Mouse (Mus musculus) thymus, adult 2 months (tissue): ENCODE measurements around the gene Zfyve21. TPM values are rescaled to one million over a fixed set of nuclear protein-coding genes. Genes with fewer than 3 reads are reported as not detected.

Experiments
- DNase-seq: peaks from one replicate; pipeline ENCODE4 v3.0.0; 2021
- H3K27ac ChIP-seq: fragments of 200-500 bp; 2 replicates; pipeline ENCODE4 v1.5.1; 2012; ENCODE audit warnings: low read length, control low read depth; ENCODE audit not compliant: control insufficient read depth, insufficient read depth
- H3K27me3 ChIP-seq: fragments of 200-500 bp; 2 replicates; pipeline ENCODE4 v1.6.1; 2012; ENCODE audit warnings: mild to moderate bottlenecking, low read length, moderate library complexity, mixed read lengths; ENCODE audit not compliant: control insufficient read depth, insufficient read depth
- H3K36me3 ChIP-seq: fragments of 200-500 bp; 2 replicates; pipeline ENCODE4 v1.6.1; 2012; ENCODE audit warnings: mild to moderate bottlenecking, low read length, moderate library complexity; ENCODE audit not compliant: control insufficient read depth, insufficient read depth
- H3K4me1 ChIP-seq: fragments of 200-500 bp; replicated peaks from 2 replicates; pipeline ENCODE4 v1.6.1; 2012; ENCODE audit warnings: low read length; ENCODE audit not compliant: control insufficient read depth, insufficient read depth
- H3K4me3 ChIP-seq: fragments of 200-500 bp; 2 replicates; pipeline ENCODE4 v1.5.1; 2012; ENCODE audit warnings: mild to moderate bottlenecking, low read length, control low read depth, moderate library complexity; ENCODE audit not compliant: control insufficient read depth, insufficient read depth
- CTCF ChIP-seq: fragments of 200-500 bp; IDR thresholded peaks from 2 replicates; pipeline ENCODE4 v1.5.1; 2012; ENCODE audit warnings: mild to moderate bottlenecking, control low read depth, low read length, moderate library complexity, borderline replicate concordance; ENCODE audit not compliant: control insufficient read depth, poor library complexity, insufficient read depth; ENCODE audit errors: extremely low read depth
- POLR2A ChIP-seq: fragments of 200-500 bp; IDR thresholded peaks from 2 replicates; pipeline ENCODE4 v1.6.1; 2012; ENCODE audit warnings: mild to moderate bottlenecking, low read length, control low read depth, moderate library complexity; ENCODE audit not compliant: control insufficient read depth, poor library complexity, insufficient read depth; ENCODE audit errors: extremely low read depth
- WGBS: fragments of 180-500 bp; shearing (Covaris S2); methylation state at CpG from one replicate; pipeline ENCODE4 v1.1.7; 2018; 5-methylcytosine and 5-hydroxymethylcytosine counted together
- polyA plus RNA-seq: library from polyadenylated mRNA; depleted of rRNA; stranded (reverse); fragments of >200 nt; gene quantifications from 2 replicates; pipeline ENCODE4 v1.2.3, GENCODE M21; 2012

Gene Zfyve21
- polyA plus RNA-seq, 1 experiment, result 46.4 TPM

DNA sequence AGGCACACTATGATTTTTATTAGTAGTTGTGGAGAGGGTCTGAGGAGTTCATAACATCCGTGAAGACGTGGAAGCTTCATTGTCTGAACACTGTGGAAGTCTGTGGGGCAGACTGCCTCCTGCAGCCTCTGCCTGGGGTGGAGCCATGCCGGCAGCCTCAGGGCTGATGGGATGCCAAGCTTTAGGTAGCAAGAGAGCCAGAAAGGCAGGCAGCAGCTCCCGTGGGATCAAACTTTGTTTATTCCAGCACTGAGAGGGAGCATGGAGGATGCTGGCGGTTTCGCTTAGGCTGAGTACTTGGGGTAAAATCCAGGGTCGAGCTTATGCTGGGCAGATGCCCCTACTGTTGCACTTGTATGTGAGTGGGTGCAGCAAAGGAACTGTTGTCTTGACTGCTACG lies 16.7 kb upstream of the Zfyve21 start:
- Histone ChIP-seq H3K27ac (no peak overlapping the region), H3K27me3 (no peaks in the 10 kb centered on the region), H3K36me3 (peaks cover 10% of the 10 kb centered on the region; the same call in 1 of the 2 replicates), H3K4me3 (no peak overlapping the region), H3K4me1 (no peaks in the 10 kb centered on the region)
- no peak for TF ChIP-seq CTCF
- TF ChIP-seq POLR2A, result no peak
- 92% methylated on average over 8 of the region's 8 CpGs for WGBS
- DNase-seq, result no peak

DNA sequence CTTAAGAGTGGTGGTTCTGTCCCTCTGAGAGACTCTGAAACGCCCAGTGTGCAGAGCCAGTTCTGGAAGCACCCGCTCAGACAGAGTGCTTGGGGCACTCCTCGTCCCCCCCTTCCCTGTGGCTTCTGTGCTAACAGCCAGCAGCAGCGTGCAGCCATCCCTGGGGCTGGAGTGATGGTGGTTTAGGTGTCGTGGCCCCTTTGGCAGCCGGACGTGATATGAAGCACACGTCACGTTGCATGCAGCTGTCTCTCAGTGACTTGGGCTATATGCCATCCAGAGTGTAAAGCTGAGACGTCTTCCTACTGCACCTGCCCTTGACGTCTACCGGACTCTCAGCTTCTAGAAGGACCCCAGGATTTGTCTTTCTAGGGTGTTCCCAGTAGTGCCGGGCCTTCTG lies 15.5 kb upstream of the Zfyve21 start:
- no peak for DNase-seq
- WGBS, result 96% methylated on average over 13 of the region's 13 CpGs
- Histone ChIP-seq H3K27me3 (no peaks in the 10 kb centered on the region), H3K4me1 (no peaks in the 10 kb centered on the region), H3K4me3 (no peak overlapping the region), H3K36me3 (peaks cover 4% of the 10 kb centered on the region; the same call in 1 of the 2 replicates), H3K27ac (no peak overlapping the region)
- TF ChIP-seq POLR2A (no peak), CTCF (no peak)

DNA sequence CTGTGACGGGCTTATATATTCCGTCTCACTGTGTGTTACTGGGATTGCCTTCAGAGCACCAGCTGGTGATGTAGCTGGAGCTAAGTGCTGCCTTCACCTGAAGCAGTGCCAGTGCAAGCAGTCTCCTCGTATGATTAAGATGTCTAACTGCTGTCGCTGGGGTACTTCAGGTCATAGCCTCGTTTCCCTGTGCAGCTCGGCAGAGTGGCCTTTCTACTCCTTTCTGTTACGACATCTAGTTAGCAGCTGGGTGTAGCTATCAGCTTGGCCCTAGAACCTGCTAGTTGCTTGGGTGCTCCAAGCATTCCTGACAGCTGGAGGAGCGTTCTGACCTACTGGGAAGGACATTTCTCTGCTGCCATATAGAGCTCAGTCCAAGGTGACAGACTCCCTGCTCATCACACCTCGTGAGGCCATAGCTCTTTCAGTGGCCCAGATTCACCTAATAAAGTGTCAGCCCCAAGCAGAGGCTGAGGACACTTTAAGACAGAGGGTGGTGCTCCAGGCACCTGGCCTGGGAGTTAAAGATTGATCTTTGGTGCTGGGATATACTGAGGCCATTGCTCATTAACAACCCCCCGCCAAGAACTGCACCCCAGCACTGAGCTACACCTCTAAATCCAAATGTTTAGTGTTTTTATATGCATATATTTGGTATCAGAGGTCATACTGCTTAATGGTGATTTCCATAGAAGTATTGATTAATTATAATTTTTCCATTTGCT lies 13.3 kb upstream of the Zfyve21 start:
- Histone ChIP-seq H3K4me3 (no peak overlapping the region), H3K27me3 (no peaks in the 10 kb centered on the region), H3K36me3 (peaks cover 6% of the 10 kb centered on the region), H3K27ac (no peak overlapping the region), H3K4me1 (no peaks in the 10 kb centered on the region)
- DNase-seq, result no peak
- 93% methylated on average over 10 of the region's 10 CpGs for WGBS
- no peak for TF ChIP-seq CTCF
- TF ChIP-seq POLR2A, result no peak

DNA sequence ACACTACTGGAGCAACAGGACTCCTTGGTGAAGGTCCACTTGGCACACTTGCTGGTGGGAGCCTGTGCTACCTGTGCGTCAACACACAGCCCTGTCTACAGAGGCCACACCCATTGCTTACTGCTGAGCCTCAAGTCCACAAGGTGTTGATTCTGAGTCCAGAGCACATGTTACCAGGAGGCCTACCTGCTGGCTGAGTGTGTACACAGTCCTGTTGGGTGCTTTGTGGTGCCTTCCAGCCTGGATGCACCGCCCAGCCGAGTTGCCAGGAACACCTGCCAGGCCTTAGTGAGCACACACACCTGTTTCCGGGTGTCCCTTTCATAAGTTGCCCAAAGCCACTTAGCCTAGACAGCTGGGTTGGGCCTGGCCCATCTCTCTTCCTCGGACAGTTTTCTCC lies 10.4 kb upstream of the Zfyve21 start:
- no peak for TF ChIP-seq CTCF
- no peak for TF ChIP-seq POLR2A

DNA sequence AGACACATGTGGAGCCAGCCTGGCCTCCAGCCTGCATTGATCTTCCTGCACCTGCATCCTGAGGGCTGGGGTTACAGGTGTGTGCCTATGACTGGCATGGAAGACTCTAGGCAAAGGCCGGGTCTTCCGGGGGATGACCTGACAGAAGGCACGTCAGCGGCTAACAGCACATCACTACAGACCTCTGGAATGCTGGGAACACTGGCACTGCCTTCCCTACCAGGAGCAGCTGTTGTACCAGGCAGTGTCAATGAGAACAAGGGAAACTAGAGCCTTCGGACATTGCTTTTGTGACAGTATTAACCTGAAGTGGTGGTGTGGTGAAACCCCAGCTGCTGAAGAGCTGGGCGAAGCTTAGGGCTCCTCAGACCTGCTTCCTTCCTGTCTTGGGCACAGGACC lies 5.2 kb upstream of the Zfyve21 start:
- TF ChIP-seq CTCF, result no peak
- no peak for TF ChIP-seq POLR2A

More for the DNA sequence above, 10.4 kb upstream of the Zfyve21 start:
- no peak overlapping the region for H3K4me3 ChIP-seq
- no peaks in the 10 kb centered on the region for H3K4me1 ChIP-seq
- H3K27ac ChIP-seq, result no peak overlapping the region
- WGBS, result 90% methylated on average over 5 of the region's 5 CpGs
- H3K36me3 ChIP-seq, result peaks cover 25% of the 10 kb centered on the region
- no peaks in the 10 kb centered on the region for H3K27me3 ChIP-seq
- DNase-seq, result no peak

DNA sequence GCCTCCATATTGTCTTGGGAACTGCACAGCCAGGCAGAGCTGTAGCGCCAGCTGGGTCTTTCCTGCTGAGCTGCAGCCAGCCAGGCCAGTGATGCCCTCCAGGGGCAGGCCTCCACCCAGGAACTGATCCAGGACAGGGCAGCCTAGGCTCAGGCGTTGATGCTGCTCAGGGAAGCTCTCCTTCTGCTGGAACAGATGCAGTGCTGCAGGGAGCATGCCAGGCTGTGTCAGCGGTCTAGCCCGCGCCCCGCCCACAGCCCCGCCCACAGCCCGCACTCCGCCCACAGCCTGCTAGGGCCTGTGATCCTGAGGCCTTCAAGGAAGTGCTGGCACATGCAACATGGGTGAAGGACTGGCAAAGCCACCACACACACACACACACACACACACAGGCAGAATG lies 4.2 kb upstream of the Zfyve21 start:
- H3K27me3 ChIP-seq, result no peaks in the 10 kb centered on the region
- no peak for TF ChIP-seq POLR2A
- H3K4me1 ChIP-seq, result peaks cover 23% of the 10 kb centered on the region
- DNase-seq, result peak; percentile 54
- peaks cover 22% of the 10 kb centered on the region for H3K36me3 ChIP-seq
- H3K4me3 ChIP-seq, result no peak overlapping the region
- H3K27ac ChIP-seq, result no peak overlapping the region
- WGBS, result 12% methylated on average over 9 of the region's 9 CpGs

More for the DNA sequence above, 5.2 kb upstream of the Zfyve21 start:
- H3K27me3 ChIP-seq, result no peaks in the 10 kb centered on the region
- H3K27ac ChIP-seq, result no peak overlapping the region
- DNase-seq, result no peak
- no peak overlapping the region for H3K4me3 ChIP-seq
- peaks cover 25% of the 10 kb centered on the region for H3K36me3 ChIP-seq
- H3K4me1 ChIP-seq, result peaks cover 22% of the 10 kb centered on the region
- WGBS, result 86% methylated on average over 6 of the region's 6 CpGs

DNA sequence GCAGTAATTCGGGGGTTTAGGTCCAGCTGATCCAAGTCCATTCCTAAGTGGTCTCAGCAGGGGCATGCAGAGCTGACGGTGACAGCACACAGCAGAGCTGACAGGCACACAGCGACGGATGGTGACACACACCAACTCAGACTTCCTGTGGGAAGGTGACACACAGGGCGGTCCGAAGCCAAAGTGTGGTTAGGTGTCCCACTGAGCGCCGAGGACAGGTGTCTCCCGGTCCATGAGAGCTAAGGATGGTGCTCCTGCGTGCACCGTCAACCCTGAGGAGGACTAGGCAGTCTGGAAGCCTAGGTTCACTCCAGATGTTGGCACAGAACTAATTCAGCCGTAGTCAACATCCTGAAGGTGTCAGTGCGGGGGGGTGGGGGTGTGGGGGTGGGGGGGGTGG lies 1.9 kb upstream of the Zfyve21 start:
- peaks cover 41% of the 10 kb centered on the region for H3K4me1 ChIP-seq
- H3K36me3 ChIP-seq, result peaks cover 9% of the 10 kb centered on the region
- no peak for TF ChIP-seq CTCF
- TF ChIP-seq POLR2A, result no peak
- WGBS, result 86% methylated on average over 13 of the region's 13 CpGs
- H3K27me3 ChIP-seq, result no peaks in the 10 kb centered on the region
- H3K4me3 ChIP-seq, result no peak overlapping the region
- no peak overlapping the region for H3K27ac ChIP-seq
- DNase-seq, result no peak
